Mouse (Mus musculus): ENCODE measurements at regions not wholly inside any gene's neighbourhood (a gene's known extent, or its start where the extent isn't known, plus 50 kb on each side); places are given as distances from the start of the nearest gene placed in this dataset.
A peak's percentile ranks its signal among the peaks of the same experiment; 100 is the strongest.

GRCm38 (mm10) chrX:10647332-10647731, 67.5 kb upstream of the Mid1ip1 start:
- DNase-seq (ENCODE audit: low spot score): no peak

- peak; percentile 65 for DNase-seq (ENCODE audit: low spot score)
Observed at GRCm38 (mm10) chrX:10650881-10651280, 63.9 kb upstream of the Mid1ip1 start.

Data from retina, embryonic 14.5 days (tissue).